Mouse (Mus musculus): ENCODE data around the gene Kcnc4.

DNA sequence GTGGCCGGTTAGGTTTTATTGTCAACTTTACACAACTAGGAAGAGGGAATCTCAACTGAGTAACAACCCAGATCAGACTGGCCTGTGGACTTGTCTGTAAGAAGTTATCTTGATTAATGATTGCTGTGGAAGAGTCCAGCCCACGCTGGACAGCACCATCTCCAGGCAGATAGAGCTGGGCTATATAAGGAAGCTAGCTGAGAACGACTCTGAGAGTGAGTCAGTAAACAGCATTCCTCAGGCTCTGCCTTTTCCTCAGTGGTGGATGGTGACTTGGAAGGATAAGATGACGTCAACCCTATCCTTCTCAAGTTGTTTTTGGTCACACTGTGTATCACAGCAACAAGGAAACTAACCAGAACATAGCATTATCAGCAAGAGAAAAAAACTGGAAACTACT is 29.3 kb upstream of the Kcnc4 start:
- no peak for TF ChIP-seq CTCF (IDR thresholded peaks at IDR 0.05; ENCODE audit: insufficient read depth, low read depth, low read length)
- TF ChIP-seq POLR2A (IDR thresholded peaks at IDR 0.05; ENCODE audit: insufficient read depth, low read depth, low read length), result no peak
